Mouse (Mus musculus) testis, adult 2 months (tissue): ENCODE data around the gene Ppfia3.

Experiments used
- CTCF ChIP-seq: fragments of 200-500 bp; IDR thresholded peaks from 2 replicates; pipeline ENCODE4 v1.5.1; 2012; ENCODE audit warnings: low read depth, mild to moderate bottlenecking, inconsistent platforms, low read length, moderate library complexity; ENCODE audit not compliant: control insufficient read depth, insufficient read depth, insufficient replicate concordance
- POLR2A ChIP-seq: fragments of 200-500 bp; IDR thresholded peaks from 2 replicates; pipeline ENCODE4 v1.6.1; 2012; ENCODE audit warnings: low read depth, mild to moderate bottlenecking, inconsistent platforms, low read length, moderate library complexity; ENCODE audit not compliant: control insufficient read depth

GRCm38 (mm10) chr7:45360404-45361125 is 6.3 kb downstream of the Ppfia3 start:
- TF ChIP-seq CTCF (no peak), POLR2A (no peak)
